Mouse (Mus musculus): ENCODE results near the gene Rabepk.
"Not testable (repeated sequence)": the region's sequence is repeated elsewhere in the genome, so short reads cannot be mapped to it uniquely, and the experiment has no call there.

GRCm38 (mm10) chr2:34832766-34833457 lies 33.2 kb upstream of the Rabepk start, which contains the start of gene Gm34653:
- not testable (repeated sequence) for TF ChIP-seq CTCF, POLR2A (IDR thresholded peaks at IDR 0.05; ENCODE audit: extremely low read depth, insufficient read depth, low read length)

All from cortical plate, adult 2 months (tissue).